Mouse (Mus musculus) layer of hippocampus, adult 9-11 months (tissue): ENCODE measurements at regions not wholly inside any gene's neighbourhood (a gene's known extent, or its start where the extent isn't known, plus 50 kb on each side); places are given as distances from the start of the nearest gene placed in this dataset.

Experiments
- DNase-seq: peaks from one replicate; pipeline ENCODE4 v3.0.0; 2022

DNA sequence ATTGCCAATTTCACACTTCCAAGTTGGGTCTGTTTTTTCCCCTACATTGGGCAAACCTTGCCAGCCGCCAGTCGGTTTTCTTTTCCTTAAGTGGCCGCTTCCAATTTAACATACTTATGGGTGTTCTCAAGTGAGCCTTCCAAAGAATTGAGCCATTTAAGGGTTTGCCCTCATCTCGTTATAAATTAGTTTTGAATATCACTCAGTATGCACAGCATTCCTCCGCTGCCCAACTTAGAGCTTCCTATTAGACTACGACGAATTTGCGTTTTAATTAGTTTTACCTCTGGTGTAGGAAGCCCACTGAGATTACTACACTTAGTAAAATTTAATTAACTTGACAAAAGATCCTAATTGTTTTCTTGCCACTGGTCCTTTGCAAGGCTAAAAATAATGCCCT is 209.9 kb downstream of the Cdh11 start:
- DNase-seq: no peak

DNA sequence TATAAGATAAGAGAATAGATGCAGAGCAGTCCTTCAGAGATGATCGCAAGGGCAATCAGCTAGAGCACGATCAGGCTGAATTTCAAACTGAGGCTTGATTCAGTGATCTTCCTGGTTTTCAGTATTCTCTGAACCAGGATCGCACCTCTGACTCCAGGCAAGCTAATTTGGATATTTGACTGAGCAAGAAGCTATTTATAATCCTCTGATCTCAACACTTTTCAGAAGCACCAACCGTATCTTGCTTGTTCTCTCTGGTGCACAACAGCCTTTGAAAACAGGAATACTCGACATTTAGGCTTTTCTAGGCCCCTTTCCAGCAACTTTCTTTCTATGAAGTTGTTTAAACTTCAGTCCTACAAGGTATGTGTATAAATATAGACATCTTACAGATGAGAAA is 217.7 kb downstream of the Cdh11 start:
- DNase-seq: no peak

DNA sequence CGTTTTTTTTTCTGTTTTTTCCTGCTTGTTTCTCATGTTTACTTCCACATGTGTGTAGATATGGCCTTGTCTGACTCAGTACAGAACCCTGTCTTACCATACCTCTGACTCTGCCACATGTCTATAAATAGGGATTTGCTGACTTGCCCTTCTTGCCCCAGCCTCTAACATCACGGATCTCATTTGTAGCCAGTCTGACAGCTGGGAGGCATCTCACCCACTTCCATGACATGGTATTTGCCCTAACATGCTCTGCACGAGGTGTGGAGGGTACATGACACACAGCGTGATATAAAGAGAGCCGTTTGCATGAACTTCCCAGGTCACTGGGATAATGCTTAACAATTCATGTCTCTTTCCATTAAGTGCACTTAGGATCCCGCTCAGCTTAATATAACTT is 231.2 kb downstream of the Cdh11 start:
- DNase-seq: no peak

DNA sequence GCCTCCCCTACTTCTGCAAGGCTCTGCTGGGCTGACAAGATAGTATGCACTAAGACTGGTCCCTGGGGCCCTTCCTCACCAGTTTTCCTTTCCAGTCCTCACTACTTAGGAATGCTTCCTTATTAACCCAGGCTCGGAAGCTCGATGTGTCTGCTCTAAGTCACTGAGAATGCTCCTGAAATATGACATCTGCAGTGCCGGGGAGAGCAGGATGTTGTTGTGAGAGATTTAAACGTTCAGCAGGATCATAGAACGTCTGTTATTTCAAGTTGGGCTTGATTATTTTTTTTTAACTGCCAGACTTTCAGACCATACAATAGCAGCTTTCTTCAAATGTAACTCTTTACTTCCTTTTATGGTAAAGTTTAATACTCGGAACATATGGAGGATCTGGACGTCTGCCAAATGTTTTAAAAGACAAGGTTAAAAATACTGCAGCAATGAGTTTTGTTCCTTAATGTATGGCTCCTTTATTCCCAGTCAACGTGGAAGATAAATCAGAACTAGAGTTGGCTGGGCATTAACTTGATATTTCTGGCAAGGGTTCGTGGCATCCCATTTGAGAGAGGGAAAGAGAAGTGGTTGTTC is 232.0 kb downstream of the Cdh11 start:
- peak; percentile 45 for DNase-seq

DNA sequence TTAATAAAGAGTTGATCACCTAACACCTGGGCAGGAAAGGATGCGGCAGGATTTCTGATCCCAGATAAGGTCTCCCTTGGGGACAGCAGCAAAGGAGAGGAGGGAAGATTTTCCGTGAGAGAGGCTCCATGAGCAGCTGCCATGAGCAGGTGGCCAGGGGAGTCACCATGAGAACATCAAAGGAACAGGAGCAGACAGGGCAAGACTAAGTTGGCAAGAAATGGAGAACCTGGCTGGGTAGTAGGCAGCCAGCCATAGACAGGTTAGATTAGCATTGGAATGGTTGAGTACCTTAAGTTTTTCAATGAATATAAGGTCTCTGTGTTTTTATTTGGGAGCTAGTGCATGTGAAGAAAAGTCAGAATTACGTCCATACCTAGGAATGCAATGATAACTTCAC is 246.6 kb downstream of the Cdh11 start:
- DNase-seq: no peak

DNA sequence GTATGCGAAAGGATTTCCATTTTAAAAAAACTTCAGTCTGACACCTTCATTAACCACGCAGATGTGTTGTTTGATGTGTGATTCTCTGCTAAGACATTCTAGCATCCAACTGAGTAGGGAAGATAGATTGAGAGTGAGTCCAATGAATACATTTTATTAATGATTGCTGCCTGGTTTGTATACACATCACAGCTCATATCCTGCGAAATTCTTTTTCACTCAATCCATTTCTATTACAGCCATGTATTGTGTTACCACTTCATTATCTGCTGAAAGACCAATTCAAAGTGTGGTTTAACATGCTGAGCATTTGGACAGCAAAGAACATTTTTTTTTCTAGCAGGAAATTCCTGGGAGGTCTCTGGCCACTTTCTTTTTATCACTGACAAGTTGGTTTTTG is 247.4 kb downstream of the Cdh11 start:
- no peak for DNase-seq

DNA sequence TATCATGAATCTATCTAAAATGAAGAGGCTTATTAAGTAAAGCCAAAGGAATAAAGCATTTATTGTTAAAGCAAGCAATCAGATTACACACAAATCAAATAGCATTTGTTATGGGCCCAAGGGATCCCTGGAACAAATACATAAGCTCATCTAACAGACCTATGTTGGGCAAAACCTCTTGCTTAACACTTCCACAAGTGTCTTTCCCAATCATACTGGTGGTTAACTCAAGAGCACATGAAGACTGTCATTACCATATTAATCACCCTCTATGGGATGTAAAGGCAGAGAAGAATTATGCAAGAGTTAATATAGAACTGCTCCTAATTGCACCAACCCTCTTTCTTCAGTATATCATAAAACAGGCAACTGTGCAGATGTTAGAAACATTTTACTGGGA is 267.0 kb downstream of the Cdh11 start:
- no peak for DNase-seq

DNA sequence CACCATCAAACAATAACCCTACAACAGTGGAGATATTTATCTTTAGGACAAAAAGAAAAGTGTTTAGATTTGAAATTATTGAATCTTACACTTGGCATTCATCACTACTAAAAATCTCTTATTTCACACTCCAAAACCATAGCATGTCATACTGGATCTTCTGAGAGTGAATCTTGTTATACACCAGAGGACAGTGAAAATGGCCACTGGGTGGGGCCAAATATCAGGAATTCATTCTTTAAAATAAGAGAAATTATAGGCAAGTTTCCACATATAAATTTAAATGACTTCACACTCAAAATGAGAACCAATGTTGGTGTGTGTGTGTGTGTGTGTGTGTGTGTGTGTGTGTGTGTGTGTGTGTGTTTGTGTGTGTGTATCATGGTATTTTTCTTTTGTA is 269.7 kb downstream of the Cdh11 start:
- no peak for DNase-seq

DNA sequence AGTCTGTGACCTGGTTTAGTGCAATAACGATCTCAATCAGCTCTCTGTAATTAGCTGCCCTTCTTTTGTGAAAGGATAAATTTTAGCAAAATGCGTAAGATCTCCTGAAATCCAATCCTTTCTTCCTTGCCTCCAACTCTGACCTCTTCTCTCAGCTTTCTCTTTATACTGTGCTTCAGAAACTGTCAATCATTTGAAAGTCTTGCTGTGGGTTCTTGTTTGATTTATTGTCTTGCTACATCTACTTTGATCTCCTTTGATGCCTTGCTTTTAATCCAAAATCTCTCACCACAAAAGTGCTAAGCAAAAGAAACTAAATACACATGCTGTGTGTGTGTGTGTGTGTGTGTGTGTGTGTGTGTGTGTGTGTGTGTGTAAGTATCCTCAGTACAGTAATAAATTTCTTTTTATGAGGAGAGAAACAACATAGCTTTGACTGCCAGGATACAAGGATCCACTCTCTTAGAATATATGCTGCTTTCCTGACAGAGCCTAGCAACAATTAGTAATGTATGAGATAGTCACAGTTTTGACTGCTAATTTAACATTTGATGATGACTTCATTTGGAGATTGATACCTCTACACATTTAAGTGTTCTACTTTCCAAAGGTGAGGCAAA is 270.5 kb downstream of the Cdh11 start:
- DNase-seq: no peak

DNA sequence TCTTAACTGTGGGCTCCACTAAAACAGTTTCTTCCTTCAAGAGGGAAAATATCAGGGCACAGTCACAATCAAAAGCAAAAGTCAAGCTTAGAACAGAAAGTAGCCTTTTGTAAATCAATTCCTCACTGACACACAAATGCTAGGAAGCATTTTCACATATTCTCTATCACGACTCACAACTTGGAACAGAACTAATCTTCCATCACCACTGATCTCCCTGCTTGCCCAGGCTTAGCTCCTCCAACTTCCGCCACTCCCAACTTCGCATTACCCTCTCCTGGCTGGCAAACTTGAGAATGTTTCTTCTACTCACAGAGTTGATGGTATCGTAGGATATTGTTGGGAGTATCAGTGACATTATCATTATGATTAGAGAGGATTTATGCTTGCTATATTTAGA is 284.7 kb downstream of the Cdh11 start:
- no peak for DNase-seq

DNA sequence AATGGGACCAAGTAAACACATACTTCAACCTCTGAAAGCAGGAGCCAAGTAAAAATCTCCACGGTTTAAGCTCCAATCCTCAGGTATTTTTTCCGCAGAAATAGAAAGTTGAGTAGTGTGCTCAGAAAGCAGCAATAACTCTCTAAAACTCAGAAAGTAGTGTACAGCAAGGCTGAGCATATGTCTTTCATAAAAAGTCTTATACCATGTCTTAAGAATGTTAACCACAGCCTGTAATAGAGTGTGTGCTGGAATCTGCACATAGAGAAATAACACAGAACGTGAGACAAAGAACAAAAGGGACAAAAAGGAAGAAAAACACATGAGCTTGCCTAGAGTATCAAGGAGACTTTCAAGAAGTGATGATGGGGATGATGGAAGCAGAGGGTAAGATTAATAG is 285.2 kb downstream of the Cdh11 start:
- DNase-seq: no peak

DNA sequence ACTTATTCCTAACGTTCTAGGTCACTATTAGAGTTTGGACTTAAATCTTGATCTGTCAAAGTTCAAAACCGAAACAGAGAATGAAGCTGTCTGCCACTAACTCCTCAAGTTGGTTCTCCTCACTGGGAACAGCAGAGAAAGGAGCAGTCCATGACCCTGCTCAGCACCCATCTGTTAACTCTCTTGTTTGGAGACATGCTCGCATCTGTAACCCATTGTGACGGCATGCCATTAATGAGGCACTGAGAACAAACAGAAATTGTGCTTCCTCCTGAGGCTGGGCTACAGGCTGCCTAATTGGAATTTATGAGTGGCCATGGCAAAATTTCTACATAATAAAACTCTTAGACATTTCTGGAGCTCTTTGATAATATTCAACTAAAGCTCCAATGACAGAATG is 286.4 kb downstream of the Cdh11 start:
- DNase-seq: peak; percentile 7

DNA sequence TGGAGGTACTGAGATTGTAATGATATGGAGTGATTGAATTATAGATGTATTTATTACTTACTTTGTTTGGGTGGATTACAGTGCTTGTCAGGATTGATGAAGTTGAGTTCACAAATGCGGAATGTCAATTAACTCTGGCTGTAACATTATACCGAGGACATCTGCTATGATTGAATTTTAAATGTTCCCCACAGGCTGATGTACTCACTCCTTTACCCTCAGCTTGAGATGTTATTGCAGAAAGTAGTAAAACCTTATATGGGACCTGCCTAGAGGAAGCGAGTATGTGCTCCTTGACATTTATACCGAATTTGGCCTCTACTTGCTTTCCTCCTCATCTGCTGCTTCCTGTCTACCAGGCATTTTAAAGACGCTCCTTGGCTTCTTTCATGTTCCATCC is 288.3 kb downstream of the Cdh11 start:
- no peak for DNase-seq

DNA sequence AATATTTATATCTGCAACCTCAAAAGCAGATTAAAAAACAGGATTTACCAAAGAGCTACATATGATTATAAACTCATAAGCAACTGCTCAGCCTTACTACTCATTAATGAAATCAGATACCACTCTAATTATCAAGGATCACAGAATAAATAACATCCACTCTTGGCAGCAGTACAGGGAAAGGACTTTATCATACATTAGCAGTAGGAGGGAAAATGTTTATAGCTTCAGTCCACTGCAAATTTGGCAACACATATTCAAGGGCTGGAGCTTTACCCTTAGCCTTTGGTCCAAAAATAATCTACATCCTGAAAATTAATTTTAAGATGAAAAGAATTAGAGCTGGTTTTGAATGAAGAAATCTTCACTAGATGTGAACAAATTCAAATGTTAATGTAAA is 288.7 kb downstream of the Cdh11 start:
- no peak for DNase-seq

DNA sequence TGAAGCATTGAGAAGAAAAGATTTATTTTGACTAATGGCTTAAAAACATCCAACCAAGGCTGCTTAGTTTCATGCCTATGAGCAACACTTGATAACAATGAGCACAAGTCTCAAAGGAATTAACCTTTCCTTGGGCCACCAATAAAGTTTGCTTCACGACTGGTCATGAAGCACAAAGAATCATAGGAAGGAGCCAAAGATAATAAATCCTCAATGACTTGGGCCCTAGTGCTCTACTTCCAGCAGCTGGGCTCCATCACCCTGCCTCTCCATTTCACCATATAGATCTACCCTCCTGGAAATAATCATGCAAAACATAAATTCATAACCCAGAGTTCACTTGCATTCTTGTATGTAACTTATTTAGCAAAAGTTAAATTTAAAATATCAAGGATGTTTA is 289.4 kb downstream of the Cdh11 start:
- DNase-seq: no peak

DNA sequence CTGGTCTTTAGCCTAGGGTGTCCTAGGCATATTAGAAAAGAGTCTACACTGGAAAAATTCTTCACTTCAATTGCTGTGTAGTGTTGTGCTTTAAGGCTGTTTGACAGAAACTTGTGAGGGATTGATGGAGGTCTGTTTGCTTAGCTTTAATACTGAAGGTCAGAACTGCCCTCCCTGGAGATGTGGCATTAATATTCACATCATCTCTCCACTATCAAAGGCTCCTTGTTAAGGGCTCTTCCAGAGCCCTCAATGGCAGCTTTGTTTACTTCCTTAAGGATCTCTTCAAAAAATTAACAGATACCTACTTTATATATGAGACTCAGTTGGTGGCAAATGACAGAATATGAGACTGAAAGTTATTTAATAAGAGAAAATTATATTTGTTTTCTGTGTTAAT is 294.4 kb downstream of the Cdh11 start:
- DNase-seq: no peak

DNA sequence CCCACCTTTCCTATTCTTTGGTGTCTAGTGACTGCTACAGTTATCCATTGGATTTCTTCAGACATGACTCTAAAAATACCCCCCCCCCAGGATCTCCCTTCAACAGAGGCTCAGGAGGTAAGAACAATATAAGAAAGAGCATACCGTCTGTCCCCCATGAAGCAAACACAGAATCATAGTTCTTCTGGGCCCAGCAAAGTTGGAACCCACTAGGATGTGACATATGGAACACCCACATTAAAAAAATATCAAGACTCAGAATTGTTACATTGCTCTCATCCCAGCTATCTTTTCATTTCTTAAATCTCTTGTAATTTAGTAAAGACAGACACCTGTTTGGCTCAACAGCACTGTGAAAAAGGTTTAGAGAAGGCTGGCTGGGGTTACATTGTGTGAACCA is 297.2 kb downstream of the Cdh11 start:
- peak; percentile 9 for DNase-seq

DNA sequence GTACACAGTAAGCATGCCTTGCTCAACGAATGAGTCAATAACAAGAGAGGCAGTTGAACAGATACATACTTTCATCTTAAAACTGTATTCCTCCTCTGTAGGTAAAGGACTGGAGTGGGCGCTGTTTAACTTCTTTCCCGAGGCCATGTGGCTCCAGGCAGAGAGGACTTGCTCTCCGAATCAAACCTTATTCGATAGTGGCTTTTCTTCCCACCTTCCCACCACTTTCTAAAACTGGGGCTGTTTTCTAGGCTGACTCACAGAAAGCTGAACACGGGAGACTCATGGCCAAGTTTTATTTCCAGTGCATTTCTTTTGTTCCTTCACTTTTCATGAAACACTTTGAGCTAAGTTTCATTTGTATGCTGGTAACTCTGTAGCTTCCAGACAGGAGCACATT is 297.6 kb downstream of the Cdh11 start:
- DNase-seq: peak; percentile 28

DNA sequence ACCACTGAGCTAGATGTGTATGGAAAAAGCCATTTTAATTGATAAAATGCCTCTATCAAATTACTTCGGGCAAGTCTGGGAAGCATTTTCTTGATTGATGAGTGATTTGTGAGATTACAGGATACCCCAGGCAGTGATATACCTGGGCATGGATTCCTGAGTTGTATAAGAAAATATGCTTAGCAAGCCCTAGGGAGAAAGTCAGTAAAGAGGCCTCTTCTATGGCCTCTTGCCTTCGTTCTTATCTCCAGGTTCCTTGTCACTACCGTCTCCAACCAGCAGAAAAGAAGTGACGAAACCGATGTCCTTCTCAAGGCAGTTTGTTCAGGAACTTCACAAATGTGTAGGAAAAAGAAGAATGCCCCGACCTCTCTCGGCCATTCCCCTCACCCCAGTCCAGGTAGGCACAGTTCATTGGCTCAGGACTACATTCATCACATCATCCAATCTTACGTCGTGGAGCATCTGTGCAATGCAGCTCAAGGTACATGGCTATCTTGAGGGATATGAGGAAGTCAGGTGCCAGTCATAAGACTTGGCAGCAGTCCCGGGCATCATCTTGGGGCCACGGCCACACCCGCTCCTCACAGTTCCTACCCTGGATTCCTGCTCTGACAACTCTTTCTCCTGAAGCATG is 310.2 kb downstream of the Cdh11 start:
- no peak for DNase-seq

DNA sequence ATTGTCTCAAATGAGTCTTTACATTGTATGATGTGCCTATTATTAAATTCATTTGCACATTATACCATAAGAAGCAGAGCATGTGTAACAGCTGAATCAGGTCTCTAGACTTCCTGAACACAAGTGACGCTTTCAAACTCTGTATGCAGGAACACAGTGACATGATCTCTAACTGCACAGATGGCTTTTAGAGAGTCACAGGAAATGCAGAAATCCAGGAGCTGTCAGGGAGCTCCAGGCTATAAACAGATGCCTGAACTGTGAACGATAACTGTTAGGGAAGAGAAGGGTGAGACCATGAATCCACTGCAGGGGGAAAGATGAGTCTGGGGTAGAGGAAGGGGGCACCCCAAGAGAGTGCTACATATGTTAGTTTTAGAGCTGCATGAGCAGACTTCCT is 311.2 kb downstream of the Cdh11 start:
- DNase-seq: peak; percentile 19

DNA sequence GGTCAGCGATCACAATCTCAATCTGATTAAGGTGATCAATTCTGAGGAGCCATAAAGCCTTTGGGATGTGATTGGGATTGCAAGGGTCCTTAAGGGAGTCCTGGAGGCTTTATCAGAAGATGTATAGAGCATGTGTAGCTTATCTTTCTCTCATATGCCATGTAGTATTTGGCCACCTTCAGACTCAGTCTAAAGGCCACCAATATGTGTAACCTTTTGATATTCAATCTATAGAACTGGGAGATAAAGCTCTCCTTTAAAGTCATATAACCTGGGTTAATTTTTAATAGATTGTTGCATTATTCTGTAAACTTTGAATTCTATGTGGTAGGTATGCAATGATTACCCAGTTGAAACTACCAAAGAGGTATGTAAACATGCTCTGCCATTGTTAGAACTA is 314.1 kb downstream of the Cdh11 start:
- DNase-seq: no peak

DNA sequence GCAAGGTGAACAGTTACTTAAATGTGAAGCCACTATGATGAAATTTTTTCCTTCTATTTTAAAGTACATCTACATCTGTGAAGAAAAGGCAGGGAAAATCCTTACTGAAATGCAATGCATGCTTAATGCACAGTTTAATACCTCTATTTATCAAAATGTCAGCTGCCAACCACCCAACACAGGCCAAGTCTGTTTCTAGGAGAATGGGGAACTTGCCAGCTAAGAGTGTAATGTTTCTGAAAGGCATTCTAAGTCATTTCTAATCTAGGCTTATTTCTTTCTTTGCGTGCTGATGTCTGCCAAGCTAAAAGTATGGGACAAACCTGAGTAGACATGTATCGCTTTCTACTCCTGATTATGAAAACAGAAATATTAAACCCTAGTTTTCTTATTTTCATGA is 322.8 kb downstream of the Cdh11 start:
- no peak for DNase-seq

DNA sequence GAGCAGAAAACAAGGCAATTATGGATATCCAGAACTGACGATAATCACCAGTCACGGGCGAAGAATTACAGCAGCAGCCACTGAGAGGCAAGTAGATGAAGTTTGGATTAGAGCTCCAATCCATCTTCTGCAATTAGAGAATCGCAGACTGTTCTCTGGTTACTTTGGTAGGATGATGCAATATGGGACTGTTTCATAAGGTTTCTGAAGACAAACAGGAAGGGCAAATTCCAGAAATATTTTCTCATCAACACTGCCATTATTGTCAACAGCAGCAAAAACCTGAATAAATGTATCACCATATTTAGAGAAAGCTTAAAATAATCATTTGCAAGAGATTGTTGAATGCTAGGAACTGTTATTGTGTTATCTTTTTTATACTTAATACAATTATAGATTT is 342.4 kb downstream of the Cdh11 start:
- no peak for DNase-seq

DNA sequence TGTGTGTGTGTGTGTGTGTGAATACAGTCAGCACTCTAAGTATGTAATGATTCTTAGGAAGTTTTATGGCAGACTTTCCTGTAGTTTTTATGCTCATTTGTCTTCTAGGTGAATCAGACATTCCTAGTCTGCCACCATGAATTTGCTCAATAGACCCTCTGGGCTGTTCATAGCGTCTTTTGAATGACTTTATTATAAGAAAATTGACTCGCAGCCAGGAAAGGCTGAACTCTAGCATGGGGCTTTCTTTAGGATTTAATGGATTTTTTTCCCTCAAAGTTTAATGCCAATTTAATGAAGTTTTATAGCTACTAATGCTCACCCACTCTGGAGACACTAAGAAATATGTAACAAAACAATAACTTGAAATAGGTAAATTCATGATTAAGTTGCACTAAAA is 363.6 kb downstream of the Cdh11 start:
- no peak for DNase-seq

DNA sequence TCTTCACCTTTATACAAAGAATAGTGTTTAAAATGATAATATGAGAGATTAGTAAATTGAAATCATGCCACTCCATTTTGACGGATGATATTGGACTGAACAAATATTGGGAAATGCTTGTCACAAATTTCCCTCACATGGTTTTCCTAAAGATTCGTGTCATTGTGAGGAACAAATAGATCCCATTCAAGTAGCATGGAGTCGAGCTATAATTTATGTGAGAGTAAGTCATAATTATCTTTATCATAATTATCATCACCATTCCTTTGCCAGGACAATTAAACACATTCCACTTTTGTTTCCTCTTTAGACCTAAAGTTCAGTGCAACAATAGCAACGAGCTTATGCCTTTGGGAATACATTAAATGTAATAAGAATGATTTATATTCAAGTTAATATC is 370.5 kb downstream of the Cdh11 start:
- no peak for DNase-seq
